In the genomic region with DNA sequence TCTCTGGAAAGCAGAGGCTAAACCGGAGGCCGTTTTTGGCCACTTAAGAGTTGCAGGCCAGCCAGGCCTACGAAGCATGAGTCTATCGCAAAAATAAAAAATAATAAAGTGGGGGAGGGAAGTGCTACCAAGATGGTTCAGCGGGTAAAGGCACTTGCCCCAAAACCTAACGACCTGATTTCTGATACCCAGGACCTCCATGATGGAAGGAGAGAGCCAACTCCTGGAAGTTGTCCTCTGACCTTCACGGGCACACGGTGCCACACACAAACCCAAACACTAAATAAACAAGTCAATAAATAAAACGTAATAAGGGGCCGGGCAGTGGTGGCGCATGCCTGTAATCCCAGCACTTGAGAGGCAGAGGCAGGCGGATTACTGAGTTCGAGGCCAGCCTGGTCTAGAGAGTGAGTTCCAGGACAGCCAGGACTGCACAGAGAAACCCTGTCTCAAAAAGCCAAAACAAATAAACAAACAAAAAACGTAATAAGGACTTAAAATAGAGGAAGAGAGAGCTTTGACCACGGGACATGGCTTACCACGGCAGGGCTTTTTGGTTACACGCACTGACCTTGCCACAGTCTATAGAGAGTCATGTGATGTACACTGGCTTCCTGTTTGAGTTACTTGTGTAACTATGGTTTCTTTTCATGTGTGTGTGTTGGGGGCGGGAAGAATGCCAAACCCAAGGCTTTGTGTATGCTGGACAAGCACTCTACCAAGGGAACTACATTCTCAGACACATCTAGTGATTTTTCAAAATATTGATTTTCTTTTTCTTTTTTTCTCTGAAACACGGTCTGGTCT, we compare ENCODE assay signal across 8 mouse cellular contexts. TPM values are rescaled to one million over a fixed set of nuclear protein-coding genes. Genes with fewer than 3 reads are reported as not detected.
DNase-seq lines count a peak whose midpoint lies in the region; ATAC-seq and TF ChIP-seq lines count a peak whose summit lies in the region.

No protein-coding gene starts in this region.

- no peak for DNase-seq in ES-E14 (ENCODE audit: low read depth, low spot score)
- no peak for DNase-seq in heart, postnatal 0 days (ENCODE audit: low spot score)
- DNase-seq in lung, adult 18-20 months, result peak; percentile 73 to 80
- DNase-seq in cerebellum, adult 11-12 months, result no peak
- DNase-seq in ovary, postnatal 10 days (ENCODE audit: low spot score), result no peak
- no peak for DNase-seq in gastrocnemius, postnatal 10 days

- TF ChIP-seq EP300 in heart, postnatal 0 days (IDR thresholded peaks at IDR 0.05; ENCODE audit: low read depth), result no peak

- in situ Hi-C loops in ES-E14 (cut with MboI; ENCODE audit: low sequenced_read_pairs in 2 of 2, unreplicated experiment in 2 of 2), result no loop called here

- H3K79me2 ChIP-seq in C2C12 (ENCODE audit: control insufficient read depth, insufficient read depth), result peaks cover 31% of the 10 kb centered on the region

- H3K9me3 ChIP-seq in ES-E14 (ENCODE audit: control insufficient read depth, insufficient read depth, low read depth, low read length), result no peaks in the 10 kb centered on the region
- no peaks in the 10 kb centered on the region; the same call in 1 of the 2 replicates for H3K9me3 ChIP-seq in heart, postnatal 0 days (replicated peaks; ENCODE audit: control insufficient read depth, low read length)
- H3K9me3 ChIP-seq in stomach, embryonic 15.5 days, result no peaks in the 10 kb centered on the region

- H3K27ac ChIP-seq in ES-E14 (ENCODE audit: insufficient read depth, low read depth, low read length, poor library complexity, severe bottlenecking), result peak overlapping the region; percentile 25; the same call in 1 of the 2 replicates
- peak overlapping the region; percentile 86 for H3K27ac ChIP-seq in heart, postnatal 0 days (ENCODE audit: low read depth)
- peak overlapping the region; percentile 82 for H3K27ac ChIP-seq in stomach, embryonic 15.5 days

- peak overlapping the region; percentile 74 for H3K4me2 ChIP-seq in heart, postnatal 0 days (ENCODE audit: low read depth, low read length)
- peak overlapping the region; percentile 96; the same call in 1 of the 2 replicates for H3K4me2 ChIP-seq in stomach, embryonic 15.5 days

- no peaks in the 10 kb centered on the region for H3K27me3 ChIP-seq in C2C12 (ENCODE audit: control insufficient read depth, insufficient read depth, insufficient read length)
- no peaks in the 10 kb centered on the region for H3K27me3 ChIP-seq in heart, postnatal 0 days (ENCODE audit: control insufficient read depth, insufficient read depth, low read length)
- no peaks in the 10 kb centered on the region for H3K27me3 ChIP-seq in stomach, embryonic 15.5 days (replicated peaks)

- H3ac ChIP-seq in C2C12 (ENCODE audit: control insufficient read depth, insufficient read length, low read depth), result no peak overlapping the region

- no peak for ATAC-seq in heart, postnatal 0 days (ENCODE audit: insufficient read depth, low read depth)
- no peak for ATAC-seq in stomach, embryonic 15.5 days (ENCODE audit: insufficient read depth, low FRiP score, low read depth)

- WGBS in heart, postnatal 0 days, result 73% methylated on average over 19 of the region's 19 CpGs
- WGBS in stomach, embryonic 15.5 days, result 77% methylated on average over 19 of the region's 19 CpGs

- no peak for TF ChIP-seq CTCF in C2C12 (IDR thresholded peaks at IDR 0.05; ENCODE audit: control insufficient read depth, insufficient read depth, insufficient read length)
- TF ChIP-seq CTCF in heart, postnatal 0 days (IDR thresholded peaks at IDR 0.05; ENCODE audit: low read depth), result no peak

- H3K79me3 ChIP-seq in C2C12 (ENCODE audit: low read depth), result peaks cover 7% of the 10 kb centered on the region

- no peaks in the 10 kb centered on the region for H3K36me3 ChIP-seq in C2C12 (ENCODE audit: control insufficient read depth, insufficient read depth)
- peaks cover 2% of the 10 kb centered on the region; the same call in 1 of the 2 replicates for H3K36me3 ChIP-seq in ES-E14 (ENCODE audit: control insufficient read depth, insufficient read depth, low read length, poor library complexity, severe bottlenecking)
- H3K36me3 ChIP-seq in heart, postnatal 0 days (replicated peaks; ENCODE audit: control insufficient read depth, insufficient read depth, low read length), result no peaks in the 10 kb centered on the region
- no peaks in the 10 kb centered on the region for H3K36me3 ChIP-seq in stomach, embryonic 15.5 days

- peaks cover 5 to 12% of the 10 kb centered on the region in 2 experiments; a peak in 2 of 4 replicates for H3K4me1 ChIP-seq in ES-E14 (ENCODE audit: control insufficient read depth in 2 of 2, insufficient read depth in 2 of 2, low read length in 2 of 2, poor library complexity in 1 of 2)
- peaks cover 15% of the 10 kb centered on the region for H3K4me1 ChIP-seq in heart, postnatal 0 days (ENCODE audit: control insufficient read depth, insufficient read depth)
- peaks cover 32% of the 10 kb centered on the region for H3K4me1 ChIP-seq in stomach, embryonic 15.5 days

- no peak overlapping the region for H3K4me3 ChIP-seq in C2C12 (ENCODE audit: insufficient read depth, poor library complexity, severe bottlenecking)
- H3K4me3 ChIP-seq in ES-E14 (ENCODE audit: insufficient read depth in 1 of 2, low read depth in 1 of 2, low read length in 2 of 2, poor library complexity in 1 of 2, severe bottlenecking in 1 of 2), result peak overlapping the region; percentile 74
- peak overlapping the region; percentile 62 for H3K4me3 ChIP-seq in heart, postnatal 0 days (ENCODE audit: low read depth, low read length)
- peak overlapping the region; percentile 61; the same call in 1 of the 2 replicates for H3K4me3 ChIP-seq in stomach, embryonic 15.5 days (replicated peaks)

- peak overlapping the region; percentile 51; the same call in 1 of the 2 replicates for H3K9ac ChIP-seq in ES-E14 (ENCODE audit: insufficient read depth, low read depth, low read length, poor library complexity, severe bottlenecking)
- peak overlapping the region; percentile 84 for H3K9ac ChIP-seq in heart, postnatal 0 days (replicated peaks; ENCODE audit: low read depth, low read length)
- H3K9ac ChIP-seq in stomach, embryonic 15.5 days, result no peak overlapping the region

TF ChIP-seq in C2C12, 6 proteins besides CTCF, POLR2A, EP300 and RAD21:
- TF ChIP-seq FOSL1 (IDR thresholded peaks at IDR 0.05; ENCODE audit: insufficient read depth, low read length, poor library complexity, severe bottlenecking), result no peak
- no peak for TF ChIP-seq MYOG (IDR thresholded peaks at IDR 0.05; ENCODE audit: control insufficient read depth, extremely low read depth, insufficient read length)
- no peak for TF ChIP-seq CEBPB (IDR thresholded peaks at IDR 0.05; ENCODE audit: low read depth)
- TF ChIP-seq MAX (IDR thresholded peaks at IDR 0.05), result no peak
- TF ChIP-seq USF1 (IDR thresholded peaks at IDR 0.05; ENCODE audit: low read depth), result peak; percentile 44

TF ChIP-seq in ES-E14, 5 proteins besides CTCF, POLR2A, EP300 and RAD21:
- TF ChIP-seq ZC3H11A (IDR thresholded peaks at IDR 0.05; ENCODE audit: borderline replicate concordance, low read depth, low read length), result no peak
- no peak for TF ChIP-seq HCFC1 (IDR thresholded peaks at IDR 0.05; ENCODE audit: borderline replicate concordance, insufficient read depth, low read length)
TF ChIP-seq in ES-E14: peak in this region for 0.

RNA-seq across cellular contexts. Expression of a gene that starts 0.9 kb away (rescaled TPM):
- polyA plus RNA-seq in C2C12 (2012; fragmentation: generic; extraction: Trizol), result 114 TPM
- total RNA-seq in ES-E14 (2012; rRNA removed), result 92.2 and 135 TPM in 2 replicates
- 46.4 and 51.2 TPM in 2 replicates for total RNA-seq in heart, postnatal 0 days (2014; rRNA removed; ENCODE audit: low replicate concordance)
- 35.3 and 35.8 TPM in 2 replicates for polyA plus RNA-seq in heart, postnatal 0 days (2015; fragmentation: Nextera tagmentation; extraction: Ambion mirVana)
- polyA plus RNA-seq in stomach, embryonic 15.5 days (2015; fragmentation: Nextera tagmentation; extraction: Ambion mirVana), result 29.8 and 33.7 TPM in 2 replicates
- 10 to 100 TPM; 40.6 to 59.8 TPM for total RNA-seq in gastrocnemius, postnatal 10 days (2021)

RNA-seq across cellular contexts. Expression of a gene that starts 27.1 kb away (rescaled TPM):
- 271 TPM for polyA plus RNA-seq in C2C12 (2012; fragmentation: generic; extraction: Trizol)
- total RNA-seq in ES-E14 (2012; rRNA removed), result 274 and 324 TPM in 2 replicates
- total RNA-seq in heart, postnatal 0 days (2014; rRNA removed; ENCODE audit: low replicate concordance), result 92.5 and 95.7 TPM in 2 replicates
- polyA plus RNA-seq in heart, postnatal 0 days (2015; fragmentation: Nextera tagmentation; extraction: Ambion mirVana), result 75.5 and 79.3 TPM in 2 replicates
- 180 and 185 TPM in 2 replicates for polyA plus RNA-seq in stomach, embryonic 15.5 days (2015; fragmentation: Nextera tagmentation; extraction: Ambion mirVana)
- 10 to 100 TPM; 19.4 to 20.6 TPM for total RNA-seq in gastrocnemius, postnatal 10 days (2021)

RNA-seq across cellular contexts. Expression of a gene that starts 43.1 kb away (rescaled TPM):
- polyA plus RNA-seq in C2C12 (2012; fragmentation: generic; extraction: Trizol), result 26.6 TPM
- 24.7 and 33.2 TPM in 2 replicates for total RNA-seq in ES-E14 (2012; rRNA removed)
- 44.2 and 57.4 TPM in 2 replicates for total RNA-seq in heart, postnatal 0 days (2014; rRNA removed; ENCODE audit: low replicate concordance)
- 13.0 and 14.2 TPM in 2 replicates for polyA plus RNA-seq in heart, postnatal 0 days (2015; fragmentation: Nextera tagmentation; extraction: Ambion mirVana)
- 29.2 and 34.8 TPM in 2 replicates for polyA plus RNA-seq in stomach, embryonic 15.5 days (2015; fragmentation: Nextera tagmentation; extraction: Ambion mirVana)
- 10 to 100 TPM; 53.4 to 54.7 TPM for total RNA-seq in gastrocnemius, postnatal 10 days (2021)

Comparison
In these comparisons a context has a peak if more than half of its experiments do, and no peak if none do; other contexts are left out.
1. DNase-seq: peak in lung, adult 18-20 months (2 of 2); none in ES-E14 (single experiment), heart, postnatal 0 days (single experiment), cerebellum, adult 11-12 months (single experiment), ovary, postnatal 10 days (single experiment) and gastrocnemius, postnatal 10 days (single experiment).
2. H3K27ac ChIP-seq: peak in every context shown above with its lines; median percentile 86 in heart, postnatal 0 days; 82 in stomach, embryonic 15.5 days; 25 in ES-E14.